Mouse (Mus musculus) bone marrow macrophage, adult 2 months (primary cell): ENCODE measurements around the gene Pik3ca. TPM values are rescaled to one million over a fixed set of nuclear protein-coding genes. Genes with fewer than 3 reads are reported as not detected.

ENCODE experiments used
- H3K27ac ChIP-seq: 2 replicates; pipeline ENCODE4 v1.5.1; 2012; ENCODE audit warnings: low read depth, low read length; ENCODE audit not compliant: insufficient read depth
- H3K4me1 ChIP-seq: 2 replicates; pipeline ENCODE4 v1.6.1; 2012; ENCODE audit warnings: low read length; ENCODE audit not compliant: control insufficient read depth, insufficient read depth
- H3K4me3 ChIP-seq: 2 replicates; pipeline ENCODE4 v1.5.1; 2012; ENCODE audit warnings: mild to moderate bottlenecking, low read length, moderate library complexity; ENCODE audit not compliant: insufficient read depth
- CTCF ChIP-seq: IDR thresholded peaks from 2 replicates; pipeline ENCODE4 v1.5.1; 2012; ENCODE audit warnings: low read depth, mild to moderate bottlenecking, low read length, moderate library complexity
- POLR2A ChIP-seq: IDR thresholded peaks from 2 replicates; pipeline ENCODE4 v1.6.1; 2012; ENCODE audit warnings: mild to moderate bottlenecking, low read depth, low read length, borderline replicate concordance
- polyA plus RNA-seq: library from polyadenylated mRNA; stranded (reverse); fragments of >200 nt; gene quantifications from 2 replicates; pipeline ENCODE4 v1.2.4, GENCODE M21; 2012; ENCODE audit not compliant: missing spikeins, insufficient read depth, insufficient read length

Pik3ca gene
- polyA plus RNA-seq, 1 experiment, result 49.7 TPM

- no peaks in the 10 kb centered on the region for H3K4me1 ChIP-seq
- H3K27ac ChIP-seq, result no peak overlapping the region
Observed at GRCm38 (mm10) chr3:32438716-32439115, 41.2 kb downstream of the Pik3ca start.

GRCm38 (mm10) chr3:32441710-32442109, 44.2 kb downstream of the Pik3ca start:
- Histone ChIP-seq H3K27ac (no peak overlapping the region), H3K4me3 (no peak overlapping the region), H3K4me1 (no peaks in the 10 kb centered on the region)
- TF ChIP-seq POLR2A (no peak), CTCF (no peak)

More at GRCm38 (mm10) chr3:32438716-32439115, 41.2 kb downstream of the Pik3ca start:
- TF ChIP-seq CTCF (no peak), POLR2A (no peak)
- H3K4me3 ChIP-seq, result no peak overlapping the region

GRCm38 (mm10) chr3:32454329-32455021, 57.0 kb downstream of the Pik3ca start:
- Histone ChIP-seq H3K4me3 (no peak overlapping the region), H3K4me1 (no peaks in the 10 kb centered on the region), H3K27ac (no peak overlapping the region)
- TF ChIP-seq POLR2A (no peak), CTCF (no peak)

GRCm38 (mm10) chr3:32459777-32460176, 62.3 kb downstream of the Pik3ca start:
- no peak overlapping the region for H3K4me3 ChIP-seq
- H3K4me1 ChIP-seq, result no peaks in the 10 kb centered on the region
- no peak overlapping the region for H3K27ac ChIP-seq
- no peak for TF ChIP-seq POLR2A
- peak; percentile 37; the same call in 1 of the 2 replicates for TF ChIP-seq CTCF

GRCm38 (mm10) chr3:32467321-32467720, 69.8 kb downstream of the Pik3ca start:
- Histone ChIP-seq H3K27ac (no peak overlapping the region), H3K4me3 (no peak overlapping the region), H3K4me1 (peaks cover 2% of the 10 kb centered on the region)
- no peak for TF ChIP-seq CTCF
- TF ChIP-seq POLR2A, result no peak

- H3K4me1 ChIP-seq, result peaks cover 2% of the 10 kb centered on the region
- TF ChIP-seq CTCF (no peak), POLR2A (no peak)
Observed at GRCm38 (mm10) chr3:32468411-32468810, 70.9 kb downstream of the Pik3ca start.

GRCm38 (mm10) chr3:32470449-32470848, 73.0 kb downstream of the Pik3ca start:
- H3K4me3 ChIP-seq, result no peak overlapping the region
- TF ChIP-seq CTCF (no peak), POLR2A (no peak)
- no peak overlapping the region for H3K27ac ChIP-seq
- no peaks in the 10 kb centered on the region for H3K4me1 ChIP-seq

More at GRCm38 (mm10) chr3:32468411-32468810, 70.9 kb downstream of the Pik3ca start:
- Histone ChIP-seq H3K4me3 (no peak overlapping the region), H3K27ac (no peak overlapping the region)

- H3K4me1 ChIP-seq, result no peaks in the 10 kb centered on the region
- no peak overlapping the region for H3K4me3 ChIP-seq
- TF ChIP-seq POLR2A, result no peak
- no peak for TF ChIP-seq CTCF
- H3K27ac ChIP-seq, result no peak overlapping the region
Observed at GRCm38 (mm10) chr3:32471098-32471497, 73.6 kb downstream of the Pik3ca start.

GRCm38 (mm10) chr3:32472191-32472900, 74.9 kb downstream of the Pik3ca start:
- no peaks in the 10 kb centered on the region for H3K4me1 ChIP-seq
- no peak overlapping the region for H3K27ac ChIP-seq
- TF ChIP-seq CTCF (no peak), POLR2A (no peak)
- H3K4me3 ChIP-seq, result no peak overlapping the region

- Histone ChIP-seq H3K27ac (no peak overlapping the region), H3K4me1 (no peaks in the 10 kb centered on the region), H3K4me3 (no peak overlapping the region)
- no peak for TF ChIP-seq POLR2A
- TF ChIP-seq CTCF, result no peak
Observed at GRCm38 (mm10) chr3:32473184-32473583, 75.7 kb downstream of the Pik3ca start.
